Mouse (Mus musculus) right cerebral cortex, postnatal 14 days (tissue): Measurements from ENCODE around the gene Nup153.

Source experiments
- DNase-seq: peaks from one replicate; pipeline ENCODE4 v3.0.0; 2022

The Nup153 gene

GRCm38 (mm10) chr13:46669048-46669619 lies 58.6 kb downstream of the Nup153 start, which contains the start of gene Fam8a1:
Gene Fam8a1 (plus strand): TSS chr13:46669522.
- peak; percentile 90 for DNase-seq

GRCm38 (mm10) chr13:46663461-46663964 lies 64.2 kb downstream of the Nup153 start:
- DNase-seq = no peak

GRCm38 (mm10) chr13:46659211-46659610 lies 68.5 kb downstream of the Nup153 start:
- DNase-seq = no peak

DNA sequence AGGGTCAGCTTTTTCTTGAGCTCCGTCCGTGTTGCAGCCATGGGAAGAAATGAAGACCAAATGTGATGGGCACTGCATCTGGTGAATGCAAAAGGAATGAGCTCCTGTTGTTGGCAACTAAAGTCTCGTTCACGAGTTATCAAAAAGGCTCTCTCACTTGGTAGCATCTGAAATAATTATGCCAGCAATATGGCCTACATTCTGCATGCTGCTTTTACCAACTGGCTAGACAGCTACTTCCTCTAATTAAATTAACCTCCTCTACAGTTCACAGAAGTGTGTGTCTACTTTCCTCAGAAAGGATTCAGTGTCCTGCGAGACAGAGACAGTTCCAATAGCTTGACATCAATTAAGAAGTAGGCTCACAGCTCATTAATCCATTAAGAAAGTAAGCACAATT lies 73.2 kb downstream of the Nup153 start:
- no peak for DNase-seq

DNA sequence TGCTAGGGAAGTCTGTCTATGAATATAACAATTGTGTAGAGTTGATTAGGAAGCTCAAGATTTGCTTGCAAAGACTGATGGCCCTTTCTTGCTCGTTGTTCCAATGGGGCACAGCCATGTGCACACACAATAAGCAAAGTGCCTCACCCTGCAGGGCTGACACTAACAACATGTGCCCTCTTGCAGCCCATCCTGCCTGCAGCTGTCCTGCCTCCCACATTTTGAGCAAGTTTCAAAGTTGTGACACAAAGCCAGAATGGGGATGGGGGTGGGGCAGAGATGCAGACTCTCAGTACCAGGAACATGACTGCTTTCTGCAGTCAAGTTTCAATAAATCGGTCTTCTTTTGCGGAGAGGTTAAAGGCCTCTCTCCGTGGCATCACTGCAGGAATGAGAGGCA lies 74.1 kb downstream of the Nup153 start:
- DNase-seq = no peak

DNA sequence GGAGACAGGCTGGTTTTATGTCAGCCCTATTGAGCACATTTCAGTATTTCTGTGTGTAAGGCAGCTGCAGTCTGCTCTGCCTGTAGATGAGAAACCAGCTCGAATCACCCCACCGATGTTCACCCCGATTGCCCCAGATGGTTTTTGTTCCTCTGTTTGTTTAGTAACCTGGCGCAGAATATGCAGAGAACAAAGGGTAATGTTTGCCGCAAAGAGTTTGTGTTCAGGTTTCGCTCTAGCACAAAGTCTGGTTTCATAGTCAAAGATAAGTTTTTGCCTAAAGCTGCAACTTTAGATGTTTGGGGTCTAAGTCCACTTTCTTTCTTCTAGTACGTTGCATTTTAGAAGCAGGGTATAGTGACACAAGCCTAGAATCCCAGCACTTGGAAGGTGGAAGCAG lies 75.1 kb downstream of the Nup153 start:
- no peak for DNase-seq

- no peak for DNase-seq
Observed at GRCm38 (mm10) chr13:46651853-46652252, 75.9 kb downstream of the Nup153 start.

DNA sequence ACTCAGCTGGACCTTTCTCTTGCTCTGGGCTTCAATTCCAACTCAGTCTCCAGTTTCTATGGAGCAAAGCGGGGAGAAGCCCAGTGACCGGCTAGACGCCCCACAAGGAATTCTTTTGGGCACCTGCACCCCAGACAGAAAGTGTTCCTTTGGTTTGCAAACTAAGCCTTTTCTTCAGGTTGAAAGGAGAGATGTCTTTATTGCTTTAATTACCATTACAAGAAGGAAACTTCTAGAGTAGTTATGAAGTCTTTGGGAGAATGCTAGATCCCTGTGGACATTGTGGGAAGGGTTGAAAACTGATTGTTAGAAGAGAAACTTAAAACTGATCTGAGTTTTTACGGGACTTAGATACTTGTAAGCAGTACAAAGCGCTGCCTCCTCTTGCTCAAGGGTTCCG lies 82.3 kb downstream of the Nup153 start:
- DNase-seq = no peak

DNA sequence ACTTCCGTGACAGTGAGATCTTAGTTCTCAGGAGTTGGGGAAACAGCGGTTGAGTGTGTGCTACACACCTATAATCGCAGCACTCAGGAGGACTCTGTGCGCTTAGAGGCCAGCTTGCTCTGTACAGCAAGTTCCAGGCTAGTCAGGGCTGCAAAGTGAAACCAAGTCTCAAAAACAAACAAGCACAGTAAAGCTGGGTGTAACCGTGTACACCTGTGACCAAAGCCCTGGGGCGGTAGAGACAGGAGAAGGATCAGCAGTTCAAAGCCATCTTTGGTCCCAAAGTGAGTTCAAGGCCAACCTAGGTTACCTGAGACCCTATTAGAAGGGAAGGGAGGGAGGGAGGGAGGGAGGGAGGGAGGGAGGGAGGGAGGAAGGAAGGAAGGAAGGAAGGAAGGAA lies 83.6 kb downstream of the Nup153 start:
- no peak for DNase-seq

DNA sequence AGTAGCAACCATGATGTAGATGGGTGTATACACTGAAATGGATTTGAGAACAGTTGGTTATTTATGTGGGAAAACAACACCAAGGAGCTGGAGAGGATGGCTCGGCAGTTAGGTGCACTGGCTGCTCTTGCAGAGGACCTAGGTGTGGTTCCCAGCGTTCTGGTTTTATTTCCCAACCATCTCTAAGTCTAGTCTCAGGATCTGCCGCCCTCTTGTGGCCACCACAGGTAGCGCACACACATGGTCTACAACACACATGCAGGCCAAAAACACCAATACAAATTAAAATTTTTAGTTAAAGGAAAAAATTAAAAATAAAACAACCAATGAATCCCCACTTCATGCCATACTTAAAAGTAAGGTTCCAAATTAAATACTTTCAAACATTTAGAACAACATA lies 85.4 kb downstream of the Nup153 start:
- DNase-seq = no peak

GRCm38 (mm10) chr13:46640608-46641468 lies 86.9 kb downstream of the Nup153 start:
- DNase-seq = no peak

GRCm38 (mm10) chr13:46634133-46634488 lies 93.6 kb downstream of the Nup153 start:
- peak; percentile 35 for DNase-seq

DNA sequence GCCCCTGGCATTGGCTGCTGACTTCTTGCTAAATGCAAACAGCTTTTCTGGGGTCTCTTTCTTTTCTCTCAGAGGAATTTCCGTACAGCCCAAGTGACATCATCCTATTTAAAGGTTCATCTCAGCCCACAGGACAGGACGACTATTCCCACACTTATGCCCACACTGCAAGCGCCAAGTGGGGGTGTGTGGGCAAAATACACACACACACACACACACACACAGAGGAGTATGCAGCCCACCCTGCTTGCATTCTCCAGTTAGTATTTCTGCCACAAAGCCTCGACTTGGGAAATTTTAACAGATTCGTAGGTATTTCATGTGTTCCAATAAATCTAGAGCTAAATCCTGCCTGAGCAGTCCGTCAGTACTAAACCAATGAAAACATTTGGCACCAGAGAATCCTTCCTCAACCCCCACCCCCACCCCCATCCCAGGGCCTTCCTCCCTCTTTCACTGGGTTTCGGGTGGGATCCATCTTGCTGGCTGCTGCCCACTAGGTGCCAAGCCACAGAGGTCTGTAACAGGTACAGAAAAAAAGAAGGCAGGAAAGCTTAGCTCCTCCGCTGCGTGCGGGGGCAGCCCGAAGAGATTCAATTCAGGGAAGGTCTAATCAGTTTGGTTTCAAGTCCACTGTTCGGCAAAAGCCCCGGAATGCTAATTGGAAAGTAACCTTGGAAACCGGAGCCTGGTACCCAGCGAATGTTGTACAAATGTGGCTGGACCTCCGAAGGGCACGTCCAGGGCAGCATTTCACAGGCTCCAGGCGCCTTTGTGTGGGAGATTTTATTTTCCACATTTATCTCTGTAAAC lies 94.2 kb downstream of the Nup153 start:
- DNase-seq = peak; percentile 28

DNA sequence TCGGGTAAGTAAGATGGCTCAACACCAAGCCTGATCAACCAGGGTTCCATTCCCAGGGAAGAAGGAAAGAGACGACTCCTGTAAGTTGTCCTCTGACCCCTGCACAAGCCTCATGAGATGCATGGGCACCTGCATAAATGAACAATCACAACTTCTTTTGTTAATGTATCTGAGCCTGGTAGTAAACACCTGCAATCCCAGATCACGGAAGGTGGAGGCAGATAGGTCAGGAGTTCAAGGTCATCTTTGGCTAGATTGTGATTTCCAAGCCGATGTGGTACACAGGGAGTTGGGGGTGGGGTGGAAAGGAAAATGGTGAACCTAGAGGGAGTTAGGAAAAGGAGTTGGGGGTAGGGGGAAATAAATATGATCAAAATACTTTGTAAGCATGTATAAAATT lies 94.9 kb downstream of the Nup153 start:
- DNase-seq = no peak
